In the genomic region with DNA sequence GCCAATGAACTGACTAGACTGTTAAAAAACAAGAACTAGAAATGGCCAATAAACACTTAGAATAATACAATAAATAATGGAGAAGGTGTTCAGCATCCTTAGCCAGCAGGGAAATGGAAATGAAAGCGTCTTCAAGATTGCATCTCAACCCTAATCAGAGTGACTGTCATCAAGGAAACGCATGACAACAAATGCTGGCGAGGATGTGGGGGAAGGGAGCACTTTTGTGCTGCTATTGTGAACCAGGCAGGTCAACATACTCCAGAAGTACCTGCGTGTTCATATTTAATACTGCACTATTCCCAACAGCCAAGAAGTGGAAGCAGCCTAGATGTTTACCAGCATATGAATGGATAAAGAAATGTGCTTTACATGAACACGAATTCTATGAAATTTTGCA, we compare ENCODE assay signal across 25 mouse cellular contexts. TPM values are rescaled to one million over a fixed set of nuclear protein-coding genes. Genes with fewer than 3 reads are reported as not detected.
DNase-seq lines count a peak whose midpoint lies in the region; ATAC-seq and TF ChIP-seq lines count a peak whose summit lies in the region.
"Had no signal": no experiment of that assay in that cellular context is flagged by ENCODE, and none has a peak within 500 bp of the region (broad histone marks: within the 10 kb centered on the region; RNA-seq: fewer than 3 reads in every experiment).

No protein-coding gene starts in this region.

- no peak for ATAC-seq in hindbrain, embryonic 13.5 days (ENCODE audit: low FRiP score)
- ATAC-seq: forebrain, embryonic 15.5 days; hindbrain, postnatal 0 days; intestine, embryonic 15.5 days; Patski had no signal

- H3K9me3 ChIP-seq in hindbrain, embryonic 13.5 days = no peaks in the 10 kb centered on the region
- H3K9me3 ChIP-seq: embryonic facial prominence, embryonic 12.5 days; forebrain, embryonic 15.5 days; heart, embryonic 10.5 days; hindbrain, embryonic 12.5 days; intestine, embryonic 15.5 days had no signal

- H3K27me3 ChIP-seq in hindbrain, embryonic 13.5 days = no peaks in the 10 kb centered on the region
- H3K27me3 ChIP-seq: CH12.LX; forebrain, embryonic 15.5 days; hindbrain, embryonic 12.5 days; intestine, embryonic 15.5 days had no signal

- intact Hi-C loops in gastrocnemius, adult 2 months (cut with DNase I) = loop anchor here (10.0 kb wide), 1 partner anchor 265 kb away; a partner anchor contains a TSS

- no peak overlapping the region for H3K9ac ChIP-seq in hindbrain, embryonic 13.5 days
- H3K9ac ChIP-seq: embryonic facial prominence, embryonic 12.5 days; forebrain, embryonic 15.5 days; hindbrain, embryonic 12.5 days; intestine, embryonic 15.5 days had no signal

- peak; percentile 51 for DNase-seq in lung, postnatal 36 days
- no peak for DNase-seq in lung, postnatal 14 days
- DNase-seq in CD4-positive helper T cell, adult 2 months (ENCODE audit: low read depth, low spot score) = peak; percentile 31
- peak; percentile 35 for DNase-seq in CD4-positive, CD25-positive, alpha-beta regulatory T cell, adult 2 months (ENCODE audit: low read depth, low spot score)
- peak; percentile 57 for DNase-seq in induced T-regulatory cell, adult 2 months (ENCODE audit: low read depth)
- DNase-seq in gastrocnemius, adult 2 months = no peak
- DNase-seq: adrenal gland, adult 2 months; cerebellum, adult 11-12 months; cerebellum, adult 9-10 months; cerebellum, postnatal 25 days; gastrocnemius, postnatal 25 days; heart, postnatal 10 days; heart, postnatal 4 days had no signal

- H3K36me3 ChIP-seq in hindbrain, embryonic 13.5 days = no peaks in the 10 kb centered on the region
- H3K36me3 ChIP-seq: embryonic facial prominence, embryonic 12.5 days; forebrain, embryonic 15.5 days; heart, embryonic 10.5 days; hindbrain, embryonic 12.5 days; intestine, embryonic 15.5 days had no signal

- WGBS in hindbrain, embryonic 13.5 days = 60% methylated on average over 5 of the region's 5 CpGs

- H3K4me1 ChIP-seq in hindbrain, embryonic 13.5 days (replicated peaks) = peaks cover 7% of the 10 kb centered on the region

- no peak overlapping the region for H3K27ac ChIP-seq in hindbrain, embryonic 13.5 days
- no peak overlapping the region for H3K27ac ChIP-seq in gastrocnemius, adult 2 months
- H3K27ac ChIP-seq: embryonic facial prominence, embryonic 12.5 days; forebrain, embryonic 15.5 days; heart, embryonic 10.5 days; hindbrain, embryonic 12.5 days; hindbrain, postnatal 0 days; intestine, embryonic 15.5 days had no signal

- no peak overlapping the region for H3K4me3 ChIP-seq in hindbrain, embryonic 13.5 days
- H3K4me3 ChIP-seq in gastrocnemius, adult 2 months = no peak overlapping the region
- H3K4me3 ChIP-seq: embryonic facial prominence, embryonic 12.5 days; forebrain, embryonic 15.5 days; heart, embryonic 10.5 days; hindbrain, embryonic 12.5 days; intestine, embryonic 15.5 days had no signal

- no peak overlapping the region for H3K4me2 ChIP-seq in hindbrain, embryonic 13.5 days
- H3K4me2 ChIP-seq: embryonic facial prominence, embryonic 12.5 days; forebrain, embryonic 15.5 days; hindbrain, embryonic 12.5 days; intestine, embryonic 15.5 days had no signal

- no peak for TF ChIP-seq CTCF in gastrocnemius, adult 2 months (IDR thresholded peaks at IDR 0.05)

RNA-seq across cellular contexts. Expression of a gene that starts 4.9 kb away (rescaled TPM):
- polyA plus RNA-seq in hindbrain, embryonic 13.5 days (2015; fragmentation: Nextera tagmentation; extraction: Ambion mirVana) = 7.5 and 8.6 TPM in 2 replicates
- 1 to 10 TPM; 4.3 to 5.2 TPM for total RNA-seq in gastrocnemius, adult 2 months (2021)

RNA-seq across cellular contexts. Expression of a gene that starts 53.1 kb away (rescaled TPM):
- polyA plus RNA-seq in hindbrain, embryonic 13.5 days (2015; fragmentation: Nextera tagmentation; extraction: Ambion mirVana) = 0.13 and 0.30 TPM in 2 replicates
- total RNA-seq in gastrocnemius, adult 2 months (2021) = not detected
- total RNA-seq: adrenal gland, adult 2 months; adrenal gland, postnatal 4 days; CH12.LX; gastrocnemius, postnatal 25 days; granulocyte monocyte progenitor cell, adult 5-6 weeks; heart, postnatal 10 days; heart, postnatal 4 days; hindbrain, postnatal 0 days had no signal
- polyA plus RNA-seq: adrenal gland, adult 2 months; cortical plate, adult 2 months; Patski had no signal

Comparison
In these comparisons a context has a peak if more than half of its experiments do, and no peak if none do; other contexts are left out.
1. DNase-seq: peak in lung, postnatal 36 days (single experiment), CD4-positive helper T cell, adult 2 months (single experiment), CD4-positive, CD25-positive, alpha-beta regulatory T cell, adult 2 months (single experiment) and induced T-regulatory cell, adult 2 months (single experiment); none in lung, postnatal 14 days (single experiment) and gastrocnemius, adult 2 months (single experiment).